Mouse (Mus musculus) heart, embryonic 16.5 days (tissue): ENCODE measurements at regions not wholly inside any gene's neighbourhood (a gene's known extent, or its start where the extent isn't known, plus 50 kb on each side); places are given as distances from the start of the nearest gene placed in this dataset.

Source experiments
- ATAC-seq: fragments of 200-750 bp; cut with Nextera tagmentation; replicated peaks from 2 replicates; pipeline ENCODE4 v1.8.0; 2017; ENCODE audit warnings: moderate number of reproducible peaks; ENCODE audit not compliant: insufficient read depth, low FRiP score; ENCODE audit errors: extremely low read depth
- H3K27ac ChIP-seq: fragments of 300-500 bp; sonication (generic); 2 replicates; pipeline ENCODE4 v1.5.1; 2014; ENCODE audit warnings: mild to moderate bottlenecking, low read length, control low read depth, moderate library complexity
- H3K27me3 ChIP-seq: fragments of 300-500 bp; sonication (generic); 2 replicates; pipeline ENCODE4 v1.6.1; 2014; ENCODE audit warnings: low read length, mixed read lengths; ENCODE audit not compliant: control insufficient read depth, insufficient read depth
- H3K36me3 ChIP-seq: fragments of 300-500 bp; sonication (generic); 2 replicates; pipeline ENCODE4 v1.6.1; 2014; ENCODE audit not compliant: control insufficient read depth, insufficient read depth
- H3K4me1 ChIP-seq: fragments of 300-500 bp; sonication (generic); 2 replicates; pipeline ENCODE4 v1.6.1; 2014; ENCODE audit warnings: low read length, mixed read lengths; ENCODE audit not compliant: control insufficient read depth, insufficient read depth
- H3K4me2 ChIP-seq: fragments of 300-500 bp; sonication (generic); 2 replicates; pipeline ENCODE4 v1.6.1; 2014; ENCODE audit warnings: low read depth, mild to moderate bottlenecking, control low read depth, low read length
- H3K4me3 ChIP-seq: fragments of 300-500 bp; sonication (generic); 2 replicates; pipeline ENCODE4 v1.5.1; 2014; ENCODE audit warnings: mild to moderate bottlenecking, control low read depth, low read length
- H3K9ac ChIP-seq: fragments of 300-500 bp; sonication (generic); 2 replicates; pipeline ENCODE4 v1.6.1; 2014; ENCODE audit warnings: low read length, control low read depth
- H3K9me3 ChIP-seq: fragments of 300-500 bp; sonication (generic); replicated peaks from 2 replicates; pipeline ENCODE4 v1.6.1; 2016; ENCODE audit warnings: low read length; ENCODE audit not compliant: control insufficient read depth
- WGBS: fragments of 180-500 bp; shearing (Covaris S2); extraction: QIAGEN DNeasy Blood & Tissue Kit; methylation state at CpG from one replicate; pipeline ENCODE4 v1.1.7; 2014; 5-methylcytosine and 5-hydroxymethylcytosine counted together

GRCm38 (mm10) chr3:148259211-148259610 is 731.1 kb downstream of the Adgrl2 start:
- Histone ChIP-seq H3K27me3 (no peaks in the 10 kb centered on the region), H3K27ac (no peak overlapping the region), H3K4me3 (no peak overlapping the region), H3K4me1 (no peaks in the 10 kb centered on the region), H3K9ac (no peak overlapping the region), H3K4me2 (no peak overlapping the region), H3K9me3 (no peaks in the 10 kb centered on the region), H3K36me3 (no peaks in the 10 kb centered on the region)
- WGBS: 76% methylated on average over 1 of the region's 1 CpGs
- ATAC-seq: no peak

GRCm38 (mm10) chr3:148248617-148249016 is 741.7 kb downstream of the Adgrl2 start:
- Histone ChIP-seq H3K9me3 (no peaks in the 10 kb centered on the region), H3K27ac (no peak overlapping the region), H3K36me3 (no peaks in the 10 kb centered on the region), H3K4me3 (no peak overlapping the region), H3K27me3 (no peaks in the 10 kb centered on the region), H3K4me2 (no peak overlapping the region), H3K9ac (no peak overlapping the region), H3K4me1 (no peaks in the 10 kb centered on the region)
- ATAC-seq: no peak
- 47% methylated on average over 1 of the region's 1 CpGs for WGBS

GRCm38 (mm10) chr3:148246786-148247185 is 743.6 kb downstream of the Adgrl2 start:
- H3K9me3 ChIP-seq: no peaks in the 10 kb centered on the region
- H3K9ac ChIP-seq: no peak overlapping the region
- no peaks in the 10 kb centered on the region for H3K4me1 ChIP-seq
- H3K27me3 ChIP-seq: no peaks in the 10 kb centered on the region
- no peaks in the 10 kb centered on the region for H3K36me3 ChIP-seq
- ATAC-seq: no peak
- no peak overlapping the region for H3K4me3 ChIP-seq
- H3K4me2 ChIP-seq: no peak overlapping the region
- H3K27ac ChIP-seq: no peak overlapping the region

- H3K4me1 ChIP-seq: no peaks in the 10 kb centered on the region
- H3K9me3 ChIP-seq: no peaks in the 10 kb centered on the region
- no peak overlapping the region for H3K9ac ChIP-seq
- H3K27ac ChIP-seq: no peak overlapping the region
- no peak overlapping the region for H3K4me3 ChIP-seq
- no peak overlapping the region for H3K4me2 ChIP-seq
- no peak for ATAC-seq
- H3K27me3 ChIP-seq: no peaks in the 10 kb centered on the region
- no peaks in the 10 kb centered on the region for H3K36me3 ChIP-seq
These were observed 752.3 kb downstream of the Adgrl2 start for GRCm38 (mm10) chr3:148238093-148238492.

- WGBS: 63% methylated on average over 6 of the region's 6 CpGs
- no peaks in the 10 kb centered on the region for H3K36me3 ChIP-seq
- H3K27ac ChIP-seq: no peak overlapping the region
- H3K4me2 ChIP-seq: no peak overlapping the region
- no peaks in the 10 kb centered on the region for H3K9me3 ChIP-seq
- H3K9ac ChIP-seq: no peak overlapping the region
- 0 out of 2 replicates have a peak, but pooled peaks cover 4% of the 10 kb centered on the region for H3K4me1 ChIP-seq
- ATAC-seq: no peak
- no peaks in the 10 kb centered on the region for H3K27me3 ChIP-seq
- no peak overlapping the region for H3K4me3 ChIP-seq
These were observed 752.8 kb downstream of the Adgrl2 start for GRCm38 (mm10) chr3:148237555-148237954.

GRCm38 (mm10) chr3:148233616-148234015 is 756.7 kb downstream of the Adgrl2 start:
- no peak overlapping the region for H3K27ac ChIP-seq
- 93% methylated on average over 2 of the region's 2 CpGs for WGBS
- no peak for ATAC-seq
- H3K9ac ChIP-seq: no peak overlapping the region
- no peaks in the 10 kb centered on the region for H3K9me3 ChIP-seq
- H3K4me3 ChIP-seq: no peak overlapping the region
- no peak overlapping the region for H3K4me2 ChIP-seq
- H3K4me1 ChIP-seq: 0 out of 2 replicates have a peak, but pooled peaks cover 4% of the 10 kb centered on the region
- no peaks in the 10 kb centered on the region for H3K27me3 ChIP-seq
- no peaks in the 10 kb centered on the region for H3K36me3 ChIP-seq

GRCm38 (mm10) chr3:148229192-148229591 is 761.2 kb downstream of the Adgrl2 start:
- H3K4me2 ChIP-seq: no peak overlapping the region
- WGBS: 70% methylated on average over 3 of the region's 3 CpGs
- peaks cover 7% of the 10 kb centered on the region for H3K4me1 ChIP-seq
- H3K27me3 ChIP-seq: no peaks in the 10 kb centered on the region
- no peaks in the 10 kb centered on the region for H3K9me3 ChIP-seq
- H3K9ac ChIP-seq: no peak overlapping the region
- no peak for ATAC-seq
- no peak overlapping the region for H3K27ac ChIP-seq
- H3K36me3 ChIP-seq: no peaks in the 10 kb centered on the region
- H3K4me3 ChIP-seq: no peak overlapping the region

- H3K36me3 ChIP-seq: no peaks in the 10 kb centered on the region
- WGBS: 50% methylated on average over 9 of the region's 9 CpGs
- 0 out of 2 replicates have a peak, but pooled peaks have one; percentile 4 for ATAC-seq
- no peak overlapping the region for H3K4me2 ChIP-seq
- no peak overlapping the region for H3K9ac ChIP-seq
- H3K27ac ChIP-seq: no peak overlapping the region
- peaks cover 7% of the 10 kb centered on the region for H3K4me1 ChIP-seq
- no peak overlapping the region for H3K4me3 ChIP-seq
- H3K27me3 ChIP-seq: no peaks in the 10 kb centered on the region
- no peaks in the 10 kb centered on the region for H3K9me3 ChIP-seq
These were observed 762.2 kb downstream of the Adgrl2 start for GRCm38 (mm10) chr3:148228002-148228707.

GRCm38 (mm10) chr3:148220826-148221225 is 769.5 kb downstream of the Adgrl2 start:
- no peak for ATAC-seq

More at GRCm38 (mm10) chr3:148220826-148221225, 769.5 kb downstream of the Adgrl2 start:
- Histone ChIP-seq H3K9me3 (no peaks in the 10 kb centered on the region), H3K9ac (no peak overlapping the region), H3K4me3 (no peak overlapping the region), H3K27ac (no peak overlapping the region), H3K4me1 (no peaks in the 10 kb centered on the region), H3K36me3 (no peaks in the 10 kb centered on the region), H3K27me3 (no peaks in the 10 kb centered on the region), H3K4me2 (no peak overlapping the region)
- 79% methylated on average over 5 of the region's 5 CpGs for WGBS
